Mouse (Mus musculus): ENCODE results near the gene Kif13a.

Kif13a gene

GRCm38 (mm10) chr13:46727038-46727836, 202.4 kb downstream of the Kif13a start:
- peak; percentile 69 for DNase-seq (ENCODE audit: low read depth)

DNA sequence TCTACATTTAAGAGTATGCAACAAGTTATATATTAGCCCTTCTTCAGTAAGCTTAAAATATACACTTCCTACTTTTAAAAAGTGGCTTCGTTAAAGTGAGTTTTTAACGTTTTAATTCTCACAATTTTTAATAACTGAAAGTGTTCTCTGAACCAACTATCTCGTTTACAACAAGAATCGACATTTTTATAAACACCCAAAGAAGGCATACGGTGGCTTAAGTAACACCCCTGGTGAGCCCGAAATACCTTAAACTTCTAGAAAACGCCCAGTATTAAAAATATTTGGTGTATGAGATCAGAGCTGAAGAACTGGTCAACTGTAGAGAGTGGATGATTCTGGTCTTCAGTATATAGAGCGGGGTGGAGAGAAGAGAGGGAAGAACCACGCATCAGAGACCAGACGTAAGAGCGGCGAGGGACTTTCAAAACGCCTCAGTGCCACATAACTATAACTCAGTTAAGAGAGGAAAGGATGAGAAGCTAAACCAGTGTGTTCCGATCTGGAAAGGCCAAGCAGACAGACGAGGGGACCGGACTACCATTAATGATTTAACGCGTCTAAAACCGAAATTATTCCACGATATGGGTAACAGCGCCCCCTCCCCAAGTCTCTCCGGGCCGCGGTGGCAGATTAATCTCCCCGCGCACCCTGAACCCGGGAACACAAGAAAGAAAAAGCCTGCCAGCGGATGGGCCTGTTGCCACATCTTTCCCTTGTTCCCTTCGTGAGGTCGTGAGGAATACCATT, 203.2 kb downstream of the Kif13a start:
- peak; percentile 60 for DNase-seq (ENCODE audit: low read depth)

GRCm38 (mm10) chr13:46725227-46725626, 204.4 kb downstream of the Kif13a start:
- peak; percentile 38 for DNase-seq (ENCODE audit: low read depth)

- DNase-seq (ENCODE audit: low read depth) = peak; percentile 65
Observed at GRCm38 (mm10) chr13:46724371-46724770, 205.3 kb downstream of the Kif13a start.

DNA sequence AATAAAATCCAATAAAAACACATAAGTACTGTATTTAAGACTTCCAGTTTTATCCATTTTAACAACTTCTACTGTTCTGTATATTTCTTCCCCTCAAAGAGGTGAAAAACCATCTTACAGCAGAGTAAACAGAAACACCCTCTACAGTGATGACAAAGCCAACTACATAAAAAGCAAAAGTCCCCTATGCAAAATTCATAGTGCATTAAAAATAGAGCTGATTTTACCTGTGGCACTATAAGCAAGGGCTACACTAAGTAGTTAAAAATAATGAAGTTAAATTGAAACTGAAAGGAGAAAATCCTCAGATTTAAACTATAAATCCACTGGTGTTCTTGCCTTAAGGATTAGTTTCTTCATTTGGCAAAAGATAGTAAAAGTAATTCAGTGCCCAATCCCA, 208.7 kb downstream of the Kif13a start:
- no peak for DNase-seq (ENCODE audit: low read depth)

- DNase-seq (ENCODE audit: low read depth) = no peak
Observed at GRCm38 (mm10) chr13:46718893-46719400, 210.7 kb downstream of the Kif13a start.

- peak; percentile 73 for DNase-seq (ENCODE audit: low read depth)
Observed at GRCm38 (mm10) chr13:46715976-46716639, 213.6 kb downstream of the Kif13a start.

DNA sequence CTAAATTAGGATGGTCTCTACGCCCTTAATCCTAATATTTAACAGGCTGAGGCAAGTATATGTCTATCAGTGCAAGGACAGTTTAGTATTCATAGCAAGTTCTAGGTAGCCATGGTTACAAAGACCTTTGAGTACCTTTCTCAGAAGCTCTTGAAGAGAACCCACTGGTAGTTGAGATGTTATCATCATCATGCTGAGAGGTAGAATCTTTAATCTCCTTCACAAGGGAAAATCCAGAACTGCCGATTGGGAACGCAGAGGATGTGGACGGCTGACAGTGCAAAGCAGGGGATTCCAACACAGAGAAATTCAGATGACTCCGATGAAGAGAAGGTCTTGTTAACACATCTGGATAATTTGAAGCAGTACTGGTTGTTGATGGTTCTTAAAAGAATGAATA, 216.2 kb downstream of the Kif13a start:
- no peak for DNase-seq (ENCODE audit: low read depth)

DNA sequence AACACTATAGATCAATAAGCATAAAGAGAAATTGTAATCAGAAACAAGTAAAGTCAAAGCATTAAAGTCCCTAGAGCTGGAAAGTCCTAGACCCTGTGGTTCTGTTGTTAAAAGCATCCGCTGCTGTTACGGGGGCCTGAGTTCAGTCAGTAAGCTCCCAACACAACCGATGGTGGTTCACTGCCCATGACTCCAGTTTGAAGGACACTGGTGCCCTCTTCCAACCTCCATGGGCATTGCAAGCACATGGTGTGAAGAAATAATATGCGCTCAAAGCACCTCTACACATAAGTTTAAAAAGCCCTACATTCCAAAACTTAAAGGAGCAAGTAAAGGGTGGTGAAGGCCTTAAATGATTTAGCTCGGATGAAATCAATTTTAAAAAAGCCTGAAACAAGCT, 226.5 kb downstream of the Kif13a start:
- peak; percentile 4 for DNase-seq (ENCODE audit: low read depth)

GRCm38 (mm10) chr13:46701486-46701885, 228.2 kb downstream of the Kif13a start:
- DNase-seq (ENCODE audit: low read depth) = no peak

DNA sequence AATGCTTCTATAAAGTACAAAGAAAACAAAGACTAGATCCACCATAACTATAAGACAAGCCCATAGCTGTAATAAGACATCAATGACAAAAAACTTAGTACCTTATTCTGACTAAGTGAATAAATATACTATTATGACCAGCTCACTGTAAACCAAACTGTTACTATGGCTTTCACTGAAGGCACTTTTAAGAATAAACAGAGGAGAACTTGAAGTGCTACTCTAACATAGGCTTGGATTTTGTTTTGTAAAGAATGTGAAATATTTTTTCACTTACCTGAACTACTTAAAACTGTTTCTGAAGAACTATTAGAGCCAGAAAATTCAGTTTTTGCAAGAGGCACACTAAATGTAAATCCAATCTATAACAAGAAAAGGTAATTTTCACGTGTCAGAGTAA, 230.3 kb downstream of the Kif13a start:
- no peak for DNase-seq (ENCODE audit: low read depth)

Data from NIH3T3 (cell line).